Mouse (Mus musculus): Measurements from ENCODE around the gene Atp2c2. TPM values are rescaled to one million over a fixed set of nuclear protein-coding genes. Genes with fewer than 3 reads are reported as not detected.

Gene Atp2c2
- polyA plus RNA-seq, 1 experiment from 2014 or later: 1.3 TPM

DNA sequence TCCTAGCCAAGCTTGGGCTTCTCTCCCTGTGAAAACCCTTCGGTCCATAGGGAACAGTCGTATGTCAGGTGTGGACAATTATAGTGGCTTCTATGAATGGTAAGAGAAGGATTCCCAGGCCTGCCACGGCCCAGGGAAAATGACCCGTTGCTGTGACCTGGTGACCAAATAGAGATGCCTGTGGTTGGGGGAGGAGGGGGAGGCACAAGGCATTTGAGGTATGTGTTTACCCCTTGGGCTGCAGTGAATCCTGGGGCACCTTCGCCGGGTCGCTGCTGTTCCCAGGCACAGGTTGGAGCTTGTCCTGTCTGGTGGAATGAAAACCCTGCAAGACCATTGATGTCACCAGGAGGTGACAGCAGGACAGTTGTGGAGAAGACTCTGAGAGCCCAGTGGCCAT lies 5.1 kb upstream of the Atp2c2 start:
- WGBS: 64% methylated on average over 7 of the region's 7 CpGs
- TF ChIP-seq CTCF (IDR thresholded peaks at IDR 0.05; ENCODE audit: low read depth): no peak
- no peak overlapping the region for H3K27ac ChIP-seq
- H3K27me3 ChIP-seq (ENCODE audit: insufficient read depth, low read length): peaks cover 4% of the 10 kb centered on the region
- DNase-seq (ENCODE audit: low spot score) (no peak), ATAC-seq (replicated peaks; ENCODE audit: low FRiP score, low read depth) (no peak)
- no peaks in the 10 kb centered on the region for H3K36me3 ChIP-seq (ENCODE audit: insufficient read depth, low read length)
- H3K9me3 ChIP-seq (replicated peaks; ENCODE audit: low read length): no peaks in the 10 kb centered on the region
- H3K4me2 ChIP-seq (ENCODE audit: low read length): no peak overlapping the region
- no peak overlapping the region for H3K9ac ChIP-seq (ENCODE audit: low read depth, low read length)
- peaks cover 9% of the 10 kb centered on the region for H3K4me1 ChIP-seq (replicated peaks; ENCODE audit: insufficient read depth, low read length)
- no peak overlapping the region for H3K4me3 ChIP-seq (replicated peaks; ENCODE audit: low read depth, low read length)

DNA sequence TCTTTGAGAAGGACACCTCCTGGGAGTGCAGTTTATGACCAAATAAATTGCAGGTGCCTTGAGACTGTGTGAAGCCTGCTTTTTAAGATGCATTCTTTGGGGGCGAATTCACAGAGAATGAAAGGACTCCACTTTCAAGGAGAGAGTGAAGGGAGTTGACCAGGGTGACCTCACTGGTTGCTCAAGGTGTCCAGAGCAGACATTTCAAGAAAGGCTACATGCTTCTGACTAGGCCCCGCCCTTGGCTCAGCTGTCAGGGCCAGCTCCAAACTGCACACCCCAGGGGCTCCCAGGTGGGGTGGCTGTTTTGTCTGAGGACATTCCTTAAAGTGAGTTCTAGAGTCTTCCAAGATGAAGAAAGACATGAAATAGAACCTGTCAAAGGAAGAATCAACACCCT lies 2.6 kb upstream of the Atp2c2 start:
- H3K4me1 ChIP-seq (replicated peaks; ENCODE audit: insufficient read depth, low read length): peaks cover 13% of the 10 kb centered on the region
- ATAC-seq (replicated peaks; ENCODE audit: low FRiP score, low read depth) (no peak), DNase-seq (ENCODE audit: low spot score) (no peak)
- no peak overlapping the region for H3K9ac ChIP-seq (ENCODE audit: low read depth, low read length)
- H3K36me3 ChIP-seq (ENCODE audit: insufficient read depth, low read length): no peaks in the 10 kb centered on the region
- H3K9me3 ChIP-seq (replicated peaks; ENCODE audit: low read length): no peaks in the 10 kb centered on the region
- no peak overlapping the region for H3K4me3 ChIP-seq (replicated peaks; ENCODE audit: low read depth, low read length)
- H3K27ac ChIP-seq: no peak overlapping the region
- WGBS: 74% methylated on average over 2 of the region's 2 CpGs
- H3K27me3 ChIP-seq (ENCODE audit: insufficient read depth, low read length): peaks cover 23% of the 10 kb centered on the region
- no peak for TF ChIP-seq CTCF (IDR thresholded peaks at IDR 0.05; ENCODE audit: low read depth)
- H3K4me2 ChIP-seq (ENCODE audit: low read length): no peak overlapping the region

DNA sequence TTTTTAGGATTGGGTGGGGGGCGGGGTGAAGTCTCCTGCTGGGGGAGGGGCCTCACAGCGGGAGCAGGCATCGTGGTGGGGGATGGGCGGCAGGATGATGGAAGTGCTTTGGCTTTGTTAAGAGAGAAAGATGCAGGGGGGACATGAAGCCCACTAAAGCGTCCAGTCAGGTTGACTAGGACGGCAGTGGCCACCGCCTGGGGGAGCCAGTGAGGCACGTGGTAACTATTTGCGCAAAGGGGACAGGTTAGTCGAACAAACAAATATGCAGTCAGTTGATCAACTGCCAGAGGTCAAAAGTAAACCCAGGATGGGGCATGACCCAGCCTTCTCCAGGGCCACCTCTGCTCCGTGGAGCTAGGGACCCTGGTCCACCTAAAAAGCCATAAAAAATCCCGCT lies 849 bp upstream of the Atp2c2 start:
- H3K4me3 ChIP-seq (replicated peaks; ENCODE audit: low read depth, low read length): no peak overlapping the region
- ATAC-seq (replicated peaks; ENCODE audit: low FRiP score, low read depth): no peak

DNA sequence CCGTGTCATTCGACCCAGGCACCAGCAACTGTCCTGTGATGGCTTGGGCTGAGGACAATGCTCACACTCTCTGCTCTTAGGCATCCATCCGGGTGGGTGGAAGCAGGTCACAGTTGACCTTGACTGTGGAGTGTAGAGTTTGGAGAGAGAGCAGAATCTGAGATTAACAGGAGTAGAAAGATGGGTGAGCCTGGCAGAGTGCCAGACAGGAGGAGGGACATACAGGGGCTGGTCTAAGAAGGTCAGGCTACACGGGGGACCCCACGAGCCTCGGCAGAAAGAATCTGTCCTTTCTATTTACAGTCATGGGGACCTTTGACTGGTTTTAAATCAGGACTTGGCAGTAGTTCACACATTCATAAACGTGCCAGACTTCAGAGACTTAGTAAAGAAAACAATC lies 3.2 kb downstream of the Atp2c2 start:
- Histone ChIP-seq H3K27me3 (ENCODE audit: insufficient read depth, low read length) (peaks cover 23% of the 10 kb centered on the region), H3K9ac (ENCODE audit: low read depth, low read length) (no peak overlapping the region), H3K36me3 (ENCODE audit: insufficient read depth, low read length) (no peaks in the 10 kb centered on the region), H3K4me2 (ENCODE audit: low read length) (no peak overlapping the region), H3K4me3 (replicated peaks; ENCODE audit: low read depth, low read length) (no peak overlapping the region), H3K27ac (no peak overlapping the region), H3K4me1 (replicated peaks; ENCODE audit: insufficient read depth, low read length) (peaks cover 13% of the 10 kb centered on the region), H3K9me3 (replicated peaks; ENCODE audit: low read length) (no peaks in the 10 kb centered on the region)
- 25% methylated on average over 7 of the region's 7 CpGs for WGBS
- DNase-seq (ENCODE audit: low spot score) (peak; percentile 36), ATAC-seq (replicated peaks; ENCODE audit: low FRiP score, low read depth) (no peak)
- no peak for TF ChIP-seq CTCF (IDR thresholded peaks at IDR 0.05; ENCODE audit: low read depth)

More for the DNA sequence above, 849 bp upstream of the Atp2c2 start:
- WGBS: 2% methylated on average over 12 of the region's 12 CpGs
- Histone ChIP-seq H3K4me1 (replicated peaks; ENCODE audit: insufficient read depth, low read length) (peaks cover 13% of the 10 kb centered on the region), H3K4me2 (ENCODE audit: low read length) (peak overlapping the region; percentile 50), H3K36me3 (ENCODE audit: insufficient read depth, low read length) (no peaks in the 10 kb centered on the region), H3K27me3 (ENCODE audit: insufficient read depth, low read length) (peaks cover 23% of the 10 kb centered on the region), H3K9me3 (replicated peaks; ENCODE audit: low read length) (no peaks in the 10 kb centered on the region), H3K9ac (ENCODE audit: low read depth, low read length) (no peak overlapping the region), H3K27ac (no peak overlapping the region)
- no peak for DNase-seq (ENCODE audit: low spot score)
- TF ChIP-seq CTCF (IDR thresholded peaks at IDR 0.05; ENCODE audit: low read depth): peak; percentile 65

GRCm38 (mm10) chr8:119707146-119707545 lies 7.3 kb downstream of the Atp2c2 start:
- DNase-seq (ENCODE audit: low spot score): no peak
- Histone ChIP-seq H3K4me1 (replicated peaks; ENCODE audit: insufficient read depth, low read length) (0 out of 2 replicates have a peak, but pooled peaks cover 3% of the 10 kb centered on the region), H3K4me3 (replicated peaks; ENCODE audit: low read depth, low read length) (no peak overlapping the region), H3K27ac (no peak overlapping the region), H3K4me2 (ENCODE audit: low read length) (no peak overlapping the region), H3K36me3 (ENCODE audit: insufficient read depth, low read length) (no peaks in the 10 kb centered on the region), H3K9me3 (replicated peaks; ENCODE audit: low read length) (no peaks in the 10 kb centered on the region), H3K9ac (ENCODE audit: low read depth, low read length) (no peak overlapping the region), H3K27me3 (ENCODE audit: insufficient read depth, low read length) (no peaks in the 10 kb centered on the region; the same call in 1 of the 2 replicates)
- WGBS: 88% methylated on average over 9 of the region's 9 CpGs
- TF ChIP-seq CTCF (IDR thresholded peaks at IDR 0.05; ENCODE audit: low read depth): no peak
- ATAC-seq (replicated peaks; ENCODE audit: low FRiP score, low read depth): no peak

GRCm38 (mm10) chr8:119708471-119708870 lies 8.7 kb downstream of the Atp2c2 start:
- DNase-seq (ENCODE audit: low spot score) (no peak), ATAC-seq (replicated peaks; ENCODE audit: low FRiP score, low read depth) (no peak)
- no peak overlapping the region for H3K4me3 ChIP-seq (replicated peaks; ENCODE audit: low read depth, low read length)
- 0 out of 2 replicates have a peak overlapping the region, but pooled peaks have one; percentile 13 for H3K27ac ChIP-seq
- TF ChIP-seq CTCF (IDR thresholded peaks at IDR 0.05; ENCODE audit: low read depth): no peak
- no peak overlapping the region for H3K9ac ChIP-seq (ENCODE audit: low read depth, low read length)
- 0 out of 2 replicates have a peak, but pooled peaks cover 3% of the 10 kb centered on the region for H3K4me1 ChIP-seq (replicated peaks; ENCODE audit: insufficient read depth, low read length)
- no peaks in the 10 kb centered on the region; the same call in 1 of the 2 replicates for H3K27me3 ChIP-seq (ENCODE audit: insufficient read depth, low read length)
- H3K36me3 ChIP-seq (ENCODE audit: insufficient read depth, low read length): no peaks in the 10 kb centered on the region
- WGBS: 73% methylated on average over 8 of the region's 8 CpGs
- H3K9me3 ChIP-seq (replicated peaks; ENCODE audit: low read length): no peaks in the 10 kb centered on the region
- H3K4me2 ChIP-seq (ENCODE audit: low read length): no peak overlapping the region
